Mouse (Mus musculus) heart, postnatal 36 days (tissue): Measurements from ENCODE around the gene Arhgap22. TPM values are rescaled to one million over a fixed set of nuclear protein-coding genes. Genes with fewer than 3 reads are reported as not detected.

Source experiments
- DNase-seq, 2 experiments: peaks; one replicate each; pipeline ENCODE4 v3.0.0; 2021 to 2022
- intact Hi-C: fragments of 180-260 bp; cut with DNase I; formaldehyde crosslinking; loops from one replicate; pipeline ENCODE4 v1.15.1; 2025
- total RNA-seq, 2 experiments: library from RNA; stranded (reverse); gene quantifications; 2 replicates each; pipeline ENCODE4 v1.2.3; 2021

Gene Arhgap22
- total RNA-seq, 2 experiments from 2014 or later, result 1.6 to 2.6 TPM

DNA sequence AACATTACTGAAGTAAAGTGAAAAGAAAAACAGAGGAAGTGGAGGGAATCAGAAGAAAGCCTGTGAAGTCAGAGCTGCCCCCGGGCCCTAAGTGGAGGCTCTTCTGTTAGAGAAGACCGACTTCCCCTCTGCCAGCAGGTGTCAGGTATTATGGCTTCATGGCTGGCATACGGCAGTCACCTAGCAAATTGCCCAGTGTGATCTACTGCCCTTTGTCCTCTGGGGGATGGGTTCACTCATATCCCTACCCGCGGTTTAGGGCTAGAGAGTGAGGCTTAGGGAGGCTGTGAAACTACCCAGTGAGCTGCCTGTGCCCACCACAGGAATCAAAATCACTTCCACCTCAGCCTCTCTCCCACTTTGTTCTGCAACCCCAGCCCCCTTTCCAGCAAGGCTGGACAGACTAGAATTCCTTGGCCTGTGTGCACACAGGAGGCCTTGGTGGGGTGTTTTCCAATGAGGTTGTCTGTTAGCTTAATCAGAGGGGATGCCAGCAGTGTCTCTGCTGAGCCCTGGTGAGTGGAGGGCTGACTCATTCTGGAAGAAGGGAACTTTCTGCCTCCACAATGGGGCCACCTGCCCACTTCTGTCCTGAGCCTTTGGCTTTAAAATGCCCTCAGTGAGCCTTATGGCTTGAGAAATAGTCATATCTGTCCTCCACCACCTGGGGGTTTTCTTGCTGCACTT, 1.4 kb upstream of the Arhgap22 start:
- intact Hi-C loops, result loop anchor here (10.0 kb wide), 1 partner anchor 322 kb away; no protein-coding TSS in a partner anchor
- DNase-seq, result no peak

GRCm38 (mm10) chr14:33212958-33213309, 892 bp upstream of the Arhgap22 start:
- intact Hi-C loops, result loop anchor here (1.0 to 10.0 kb wide), 3 partner anchors 90 to 322 kb away; no protein-coding TSS in a partner anchor
- DNase-seq, result no peak

DNA sequence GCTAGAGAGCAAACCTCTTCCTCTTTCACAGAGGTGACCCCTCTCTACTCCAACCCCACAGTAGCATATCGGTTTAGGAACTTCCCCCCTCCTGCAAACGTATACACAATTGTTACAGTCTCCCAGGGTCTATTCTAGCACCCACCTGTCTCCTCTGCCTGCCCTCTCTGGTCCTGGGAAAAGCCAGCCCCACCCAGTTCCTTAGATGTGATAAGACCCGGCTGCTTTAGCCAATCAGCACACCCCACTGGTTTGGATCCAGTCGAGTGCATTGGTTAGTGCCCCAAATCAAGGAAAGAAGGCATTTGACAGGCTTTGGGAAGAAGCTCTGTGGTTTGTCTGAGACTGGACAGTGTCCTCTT, 922 bp downstream of the Arhgap22 start:
- DNase-seq, result no peak
- intact Hi-C loops, result loop anchor here (10.0 kb wide), 1 partner anchor 320 kb away; no protein-coding TSS in a partner anchor

GRCm38 (mm10) chr14:33215163-33215562, 1.3 kb downstream of the Arhgap22 start:
- intact Hi-C loops, result loop anchor here (10.0 kb wide), 1 partner anchor 320 kb away; no protein-coding TSS in a partner anchor
- no peak for DNase-seq

- DNase-seq, result no peak
- intact Hi-C loops, result loop anchor here (10.0 kb wide), 1 partner anchor 318 kb away; no protein-coding TSS in a partner anchor
These were observed 2.8 kb downstream of the Arhgap22 start for GRCm38 (mm10) chr14:33216343-33217208.

DNA sequence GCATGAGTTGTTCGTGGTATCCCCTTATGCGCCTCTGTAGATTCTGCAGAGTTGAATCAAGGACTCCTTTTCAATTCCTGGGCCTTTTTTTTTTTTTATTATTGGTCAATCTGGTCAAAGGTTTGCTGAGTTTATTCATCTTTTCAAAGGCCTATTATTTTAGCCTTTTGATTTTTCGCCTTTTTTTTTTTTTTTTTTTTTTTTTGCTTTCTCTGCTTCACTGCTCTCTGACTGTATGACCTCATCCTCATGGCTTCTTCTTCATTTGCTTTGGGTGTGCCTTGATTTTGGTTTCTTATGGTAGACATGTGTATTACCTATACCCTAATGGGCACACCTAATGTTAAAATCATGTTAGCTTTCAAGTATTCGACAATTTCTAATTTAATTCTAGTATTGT, 11.4 kb downstream of the Arhgap22 start:
- intact Hi-C loops, result no loop called here
- no peak for DNase-seq

- DNase-seq, result no peak
- intact Hi-C loops, result no loop called here
These were observed 16.8 kb downstream of the Arhgap22 start for GRCm38 (mm10) chr14:33230672-33231071.

DNA sequence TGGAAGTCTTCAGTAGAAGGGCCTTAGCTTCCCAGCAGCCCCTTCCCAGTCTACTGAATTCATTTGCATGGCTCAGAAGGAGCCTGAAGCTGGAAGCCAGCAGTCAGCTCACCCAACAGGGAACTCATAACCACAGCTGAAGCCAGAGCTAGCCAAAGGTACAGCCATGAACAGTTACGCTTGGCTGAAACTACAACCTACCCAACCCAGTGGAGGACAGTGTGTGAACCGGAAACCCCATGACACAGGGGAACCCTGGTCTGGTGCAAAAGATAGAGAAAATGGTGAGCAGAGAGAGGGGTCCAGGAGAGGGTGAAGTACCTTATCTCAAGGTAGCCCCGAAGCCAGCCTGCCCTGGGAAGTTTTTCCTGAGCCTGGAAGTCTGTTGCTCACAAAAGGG, 17.5 kb downstream of the Arhgap22 start:
- intact Hi-C loops, result no loop called here
- no peak for DNase-seq

DNA sequence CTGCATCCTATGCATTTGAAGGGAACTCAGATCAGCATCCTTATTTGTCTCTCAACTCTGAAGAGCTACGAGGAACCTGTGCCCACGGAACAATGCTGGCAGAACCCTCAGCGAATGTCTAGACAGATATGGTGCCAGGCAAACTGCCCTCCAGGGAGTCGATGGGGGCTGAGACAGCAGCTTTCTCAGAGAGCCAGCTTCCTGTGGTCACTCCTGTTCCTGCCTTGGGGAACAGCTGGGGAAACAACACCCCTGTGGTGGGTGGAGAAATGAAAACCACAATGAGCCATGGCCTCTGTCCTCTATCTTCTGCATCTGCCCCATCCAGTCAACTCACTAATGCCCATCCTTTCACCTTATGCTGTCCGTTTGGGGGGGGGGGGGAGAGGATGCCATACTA, 18.2 kb downstream of the Arhgap22 start:
- DNase-seq, result no peak
- intact Hi-C loops, result no loop called here

- intact Hi-C loops, result no loop called here
These were observed 21.8 kb downstream of the Arhgap22 start for GRCm38 (mm10) chr14:33235661-33236060.

GRCm38 (mm10) chr14:33240400-33240799, 26.6 kb downstream of the Arhgap22 start:
- intact Hi-C loops, result no loop called here
- no peak for DNase-seq

More at GRCm38 (mm10) chr14:33235661-33236060, 21.8 kb downstream of the Arhgap22 start:
- DNase-seq, result no peak

- no peak for DNase-seq
- intact Hi-C loops, result no loop called here
These were observed 29.4 kb downstream of the Arhgap22 start for GRCm38 (mm10) chr14:33243261-33243660.

DNA sequence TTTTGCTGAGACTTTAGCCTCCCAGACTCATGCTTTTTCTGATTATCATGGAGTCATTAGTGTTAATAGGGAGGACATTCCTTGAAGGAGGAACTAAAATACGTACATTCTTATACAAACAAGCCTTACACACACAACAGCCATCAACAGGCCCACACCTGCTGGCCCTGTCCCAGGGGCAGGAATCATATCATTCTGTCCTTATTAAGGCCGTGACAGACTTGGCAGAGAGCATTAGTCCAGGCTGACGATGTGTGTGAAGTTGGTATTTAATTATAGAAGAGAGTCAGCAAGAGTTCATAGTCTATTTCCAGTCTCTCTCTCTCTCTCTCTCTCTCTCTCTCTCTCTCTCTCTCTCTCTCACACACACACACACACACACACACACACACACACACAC, 30.7 kb downstream of the Arhgap22 start:
- intact Hi-C loops, result no loop called here
- DNase-seq, result no peak

- intact Hi-C loops, result no loop called here
- DNase-seq, result no peak
These were observed 31.1 kb downstream of the Arhgap22 start for GRCm38 (mm10) chr14:33244946-33245345.

GRCm38 (mm10) chr14:33246476-33246875, 32.6 kb downstream of the Arhgap22 start:
- peak; percentile 56 to 66 for DNase-seq
- intact Hi-C loops, result no loop called here

DNA sequence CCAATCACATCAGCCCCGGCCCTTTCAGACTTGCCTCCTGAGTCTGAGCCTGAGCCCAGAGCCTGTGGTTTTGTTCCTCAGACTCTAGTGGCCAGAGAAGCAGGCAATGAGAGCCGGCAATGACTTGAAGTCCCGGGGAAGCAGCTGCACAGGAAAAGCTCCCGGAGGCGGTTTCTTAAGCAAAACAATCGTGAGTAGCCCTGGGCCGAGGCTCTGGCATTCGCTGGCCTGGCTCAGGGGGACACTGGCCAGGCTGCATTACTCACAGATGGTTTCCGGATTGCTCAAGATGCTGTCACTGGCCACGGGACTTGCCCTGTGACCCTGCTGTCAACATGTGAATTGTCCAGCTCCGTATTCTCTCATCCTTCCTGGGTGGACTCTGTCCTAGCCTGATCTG, 33.8 kb downstream of the Arhgap22 start:
- intact Hi-C loops, result no loop called here
- DNase-seq, result peak; percentile 67 to 73

DNA sequence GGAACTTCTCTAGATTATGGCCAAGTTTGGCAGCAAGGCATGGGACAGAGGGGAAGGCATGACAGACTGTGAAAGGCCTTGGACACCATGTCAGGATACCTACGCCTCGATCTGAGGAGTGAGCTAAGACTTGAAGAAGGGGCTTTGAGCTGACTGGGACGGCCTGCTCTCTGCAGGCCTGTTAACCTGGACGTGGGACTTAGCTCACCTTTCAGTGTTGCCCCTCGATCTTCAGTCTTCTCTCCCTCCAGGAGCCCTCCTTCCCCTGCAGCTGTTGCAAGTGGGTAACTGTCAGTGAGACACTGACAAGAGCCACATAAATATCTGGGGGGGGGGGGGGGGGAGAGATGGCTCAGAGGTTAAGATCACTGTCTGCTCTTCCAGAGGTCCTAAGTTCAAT, 34.9 kb downstream of the Arhgap22 start:
- DNase-seq, result no peak
- intact Hi-C loops, result no loop called here

- DNase-seq, result peak; percentile 37 to 39
- intact Hi-C loops, result no loop called here
These were observed 36.6 kb downstream of the Arhgap22 start for GRCm38 (mm10) chr14:33250215-33250939.

DNA sequence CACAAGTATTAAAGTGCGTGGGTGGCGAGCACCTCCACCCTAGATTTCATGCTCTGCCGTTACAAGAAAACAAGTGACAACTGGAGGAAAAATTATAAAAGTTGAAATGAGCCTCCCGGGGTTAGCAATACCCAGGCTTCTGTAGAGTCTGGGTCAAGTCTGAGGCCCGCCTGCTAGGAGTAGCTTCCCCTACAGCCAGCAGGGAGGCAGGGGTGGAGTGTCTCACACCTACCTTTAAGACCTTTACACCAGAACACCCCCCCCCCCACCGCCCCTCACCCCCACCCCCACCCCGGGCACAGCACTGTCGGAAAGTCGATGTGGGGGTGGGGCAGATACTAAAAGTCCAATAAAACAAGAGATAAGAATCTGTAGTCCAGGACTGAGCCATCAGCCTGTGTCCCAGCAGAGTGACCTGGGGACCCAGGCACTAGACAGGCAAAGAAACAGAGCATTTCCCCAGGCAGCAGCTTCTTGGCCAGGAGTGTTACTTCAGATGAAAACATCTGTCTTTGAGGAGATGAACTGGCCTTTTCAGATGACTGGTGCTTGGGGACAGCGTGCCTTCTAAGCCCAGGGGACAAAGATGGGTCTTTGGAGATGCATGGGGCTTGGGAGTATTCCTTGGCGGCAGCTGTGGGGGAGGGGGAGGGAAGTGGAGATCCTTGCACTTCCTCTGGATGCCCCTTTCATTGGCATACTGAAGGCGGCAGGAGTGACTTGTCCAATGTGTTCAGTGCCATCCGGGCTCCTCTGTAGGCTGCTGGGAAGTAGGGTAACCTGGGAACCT, 37.3 kb downstream of the Arhgap22 start:
- intact Hi-C loops, result no loop called here
- no peak for DNase-seq

- intact Hi-C loops, result no loop called here
- no peak for DNase-seq
These were observed 44.4 kb downstream of the Arhgap22 start for GRCm38 (mm10) chr14:33258256-33258655.
